Mouse (Mus musculus) thymus, adult 18-20 months (tissue): ENCODE measurements around the gene Appl1.

Source experiments
- DNase-seq, 2 experiments: peaks; one replicate each; pipeline ENCODE4 v3.0.0; 2022; ENCODE audit warnings: mixed read lengths in 2 of 2

Gene Appl1

GRCm38 (mm10) chr14:26971106-26971789, at the start of gene Appl1:
TSS of gene Appl1 (minus strand) at chr14:26971232.
- DNase-seq: no peak

- no peak for DNase-seq
Observed at GRCm38 (mm10) chr14:27019850-27020249, 48.8 kb upstream of the Appl1 start.

GRCm38 (mm10) chr14:27017936-27018335, 46.9 kb upstream of the Appl1 start:
- DNase-seq: no peak

GRCm38 (mm10) chr14:27013658-27014057, 42.6 kb upstream of the Appl1 start:
- DNase-seq: no peak

GRCm38 (mm10) chr14:27011561-27011960, 40.5 kb upstream of the Appl1 start:
- DNase-seq: no peak

- no peak for DNase-seq
Observed at GRCm38 (mm10) chr14:27005937-27006336, 34.9 kb upstream of the Appl1 start.

- DNase-seq: no peak
Observed at GRCm38 (mm10) chr14:27004906-27005305, 33.9 kb upstream of the Appl1 start.

GRCm38 (mm10) chr14:27000386-27000785, 29.4 kb upstream of the Appl1 start:
- DNase-seq: no peak

- DNase-seq: no peak
Observed at GRCm38 (mm10) chr14:26996257-26996656, 25.2 kb upstream of the Appl1 start.

GRCm38 (mm10) chr14:26994211-26994741, 23.2 kb upstream of the Appl1 start, which contains the start of gene Hesx1:
TSS of gene Hesx1 (plus strand) at chr14:26994416.
- DNase-seq: peak; percentile 42 to 63

- DNase-seq: no peak
Observed at GRCm38 (mm10) chr14:26993427-26993826, 22.4 kb upstream of the Appl1 start.

GRCm38 (mm10) chr14:26991622-26992021, 20.6 kb upstream of the Appl1 start:
- no peak for DNase-seq

- no peak for DNase-seq
Observed at GRCm38 (mm10) chr14:26988694-26989093, 17.7 kb upstream of the Appl1 start.

GRCm38 (mm10) chr14:26982150-26982530, 11.1 kb upstream of the Appl1 start:
- no peak for DNase-seq

GRCm38 (mm10) chr14:26981494-26982149, 10.6 kb upstream of the Appl1 start:
- DNase-seq: no peak

- no peak for DNase-seq
Observed at GRCm38 (mm10) chr14:26981021-26981420, 10.0 kb upstream of the Appl1 start.

- no peak for DNase-seq
Observed at GRCm38 (mm10) chr14:26979808-26980207, 8.8 kb upstream of the Appl1 start.

GRCm38 (mm10) chr14:26977500-26977899, 6.5 kb upstream of the Appl1 start:
- DNase-seq: no peak

- no peak for DNase-seq
Observed at GRCm38 (mm10) chr14:26976212-26976611, 5.2 kb upstream of the Appl1 start.

- DNase-seq: no peak
Observed at GRCm38 (mm10) chr14:26975490-26975889, 4.5 kb upstream of the Appl1 start.

GRCm38 (mm10) chr14:26973089-26973488, 2.1 kb upstream of the Appl1 start:
- no peak for DNase-seq

- peak; percentile 91 to 92 for DNase-seq
Observed at GRCm38 (mm10) chr14:26970439-26970932, 546 bp downstream of the Appl1 start.

- DNase-seq: peak; percentile 42 to 54
Observed at GRCm38 (mm10) chr14:26969856-26970407, 1.1 kb downstream of the Appl1 start.

GRCm38 (mm10) chr14:26969164-26969563, 1.9 kb downstream of the Appl1 start:
- no peak for DNase-seq
